In the genomic region with DNA sequence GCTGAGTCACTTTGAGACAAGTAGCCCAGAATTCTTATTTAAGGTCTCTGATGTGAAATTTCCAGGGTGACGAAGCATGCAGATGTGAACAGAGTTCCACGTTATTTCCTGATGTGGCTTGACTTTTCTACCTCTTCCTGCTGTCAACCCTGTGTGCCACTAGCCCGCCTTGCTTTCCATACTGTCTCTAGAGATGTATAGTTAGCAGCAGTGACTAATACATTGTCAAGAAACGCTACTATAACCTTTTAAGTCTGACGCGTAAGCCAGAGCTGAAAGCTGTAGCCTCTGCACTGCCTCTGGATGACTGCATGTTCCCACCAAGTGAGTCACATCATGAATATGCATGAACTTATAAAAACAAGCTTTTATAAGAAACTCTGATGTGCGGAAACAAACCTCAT, we compare ENCODE assay signal across 16 mouse cellular contexts.
DNase-seq lines count a peak whose midpoint lies in the region; ATAC-seq and TF ChIP-seq lines count a peak whose summit lies in the region.
"Had no signal": no experiment of that assay in that cellular context is flagged by ENCODE, and none has a peak within 500 bp of the region (broad histone marks: within the 10 kb centered on the region; RNA-seq: fewer than 3 reads in every experiment).

No protein-coding gene starts in this region.

- no peaks in the 10 kb centered on the region for H3K9me3 ChIP-seq in forebrain, postnatal 0 days (ENCODE audit: low read length)
- H3K9me3 ChIP-seq in forebrain, embryonic 12.5 days = no peaks in the 10 kb centered on the region
- H3K9me3 ChIP-seq: embryonic facial prominence, embryonic 13.5 days; limb, embryonic 13.5 days had no signal

- no peak for TF ChIP-seq CTCF in forebrain, postnatal 0 days (IDR thresholded peaks at IDR 0.05; ENCODE audit: low read depth)

- peak; percentile 80 for ATAC-seq in forebrain, postnatal 0 days
- no peak for ATAC-seq in forebrain, embryonic 12.5 days (ENCODE audit: low FRiP score)
- ATAC-seq in granulocyte monocyte progenitor cell, adult 5-6 weeks (replicated peaks; ENCODE audit: poor library complexity, severe bottlenecking) = peak; percentile 25; the same call in 1 of the 2 replicates

- no peak overlapping the region for H3K9ac ChIP-seq in forebrain, postnatal 0 days
- H3K9ac ChIP-seq in forebrain, embryonic 12.5 days = no peak overlapping the region
- H3K9ac ChIP-seq: embryonic facial prominence, embryonic 13.5 days; limb, embryonic 13.5 days had no signal

- no peak overlapping the region for H3K4me3 ChIP-seq in forebrain, postnatal 0 days (ENCODE audit: low read depth, low read length)
- H3K4me3 ChIP-seq in forebrain, embryonic 12.5 days (replicated peaks) = no peak overlapping the region
- H3K4me3 ChIP-seq: embryonic facial prominence, embryonic 13.5 days; limb, embryonic 13.5 days; myocyte had no signal

- H3K36me3 ChIP-seq in forebrain, postnatal 0 days (ENCODE audit: insufficient read depth) = no peaks in the 10 kb centered on the region
- no peaks in the 10 kb centered on the region for H3K36me3 ChIP-seq in forebrain, embryonic 12.5 days (replicated peaks)
- H3K36me3 ChIP-seq: embryonic facial prominence, embryonic 13.5 days; limb, embryonic 13.5 days had no signal

- DNase-seq in forebrain, postnatal 0 days = peak; percentile 14
- peak; percentile 75 for DNase-seq in right cerebral cortex, adult 18-20 months
- no peak for DNase-seq in right cerebral cortex, postnatal 14 days
- DNase-seq in telencephalon, adult 2 months (ENCODE audit: low read depth, low spot score) = peak; percentile 83
- DNase-seq in c-Kit-positive CD71-positive TER-119-positive erythroid progenitor cells, embryonic 14.5 days (ENCODE audit: low spot score) = no peak
- no peak for DNase-seq in cerebellum, adult 11 months
- DNase-seq: cerebellum, postnatal 14 days; gastrocnemius, postnatal 10 days; kidney, postnatal 4 days; lung, adult 18-20 months; thymus, postnatal 36 days had no signal

- H3K4me2 ChIP-seq in forebrain, postnatal 0 days (ENCODE audit: low read depth) = no peak overlapping the region
- no peak overlapping the region for H3K4me2 ChIP-seq in forebrain, embryonic 12.5 days
- H3K4me2 ChIP-seq: embryonic facial prominence, embryonic 13.5 days; limb, embryonic 13.5 days had no signal

- no peaks in the 10 kb centered on the region; the same call in none of the 2 replicates for H3K4me1 ChIP-seq in forebrain, postnatal 0 days (ENCODE audit: insufficient read depth)
- H3K4me1 ChIP-seq in forebrain, embryonic 12.5 days = peaks cover 18% of the 10 kb centered on the region

- H3K27ac ChIP-seq in forebrain, postnatal 0 days (ENCODE audit: low read depth, low read length) = no peak overlapping the region
- no peak overlapping the region for H3K27ac ChIP-seq in forebrain, embryonic 12.5 days
- H3K27ac ChIP-seq: embryonic facial prominence, embryonic 13.5 days; limb, embryonic 13.5 days had no signal

- no peaks in the 10 kb centered on the region for H3K27me3 ChIP-seq in forebrain, postnatal 0 days (ENCODE audit: insufficient read depth, low read length)
- no peaks in the 10 kb centered on the region for H3K27me3 ChIP-seq in forebrain, embryonic 12.5 days
- H3K27me3 ChIP-seq: embryonic facial prominence, embryonic 13.5 days; limb, embryonic 13.5 days had no signal

- 51% methylated on average over 7 of the region's 7 CpGs for WGBS in forebrain, postnatal 0 days
- WGBS in forebrain, embryonic 12.5 days = 67% methylated on average over 7 of the region's 7 CpGs

Comparison
In these comparisons a context has a peak if more than half of its experiments do, and no peak if none do; other contexts are left out.
1. DNase-seq: peak in forebrain, postnatal 0 days (single experiment), right cerebral cortex, adult 18-20 months (single experiment) and telencephalon, adult 2 months (single experiment); none in right cerebral cortex, postnatal 14 days (single experiment), c-Kit-positive CD71-positive TER-119-positive erythroid progenitor cells, embryonic 14.5 days (single experiment) and cerebellum, adult 11 months (single experiment).